Mouse (Mus musculus) thymus, adult 2 months (tissue): ENCODE data around the gene Bcap29. TPM values are rescaled to one million over a fixed set of nuclear protein-coding genes. Genes with fewer than 3 reads are reported as not detected.

ENCODE experiments used
- DNase-seq: peaks from one replicate; pipeline ENCODE4 v3.0.0; 2021
- H3K27ac ChIP-seq: fragments of 200-500 bp; 2 replicates; pipeline ENCODE4 v1.5.1; 2012; ENCODE audit warnings: low read length, control low read depth; ENCODE audit not compliant: control insufficient read depth, insufficient read depth
- H3K27me3 ChIP-seq: fragments of 200-500 bp; 2 replicates; pipeline ENCODE4 v1.6.1; 2012; ENCODE audit warnings: mild to moderate bottlenecking, low read length, moderate library complexity, mixed read lengths; ENCODE audit not compliant: control insufficient read depth, insufficient read depth
- H3K36me3 ChIP-seq: fragments of 200-500 bp; 2 replicates; pipeline ENCODE4 v1.6.1; 2012; ENCODE audit warnings: mild to moderate bottlenecking, low read length, moderate library complexity; ENCODE audit not compliant: control insufficient read depth, insufficient read depth
- H3K4me1 ChIP-seq: fragments of 200-500 bp; replicated peaks from 2 replicates; pipeline ENCODE4 v1.6.1; 2012; ENCODE audit warnings: low read length; ENCODE audit not compliant: control insufficient read depth, insufficient read depth
- H3K4me3 ChIP-seq: fragments of 200-500 bp; 2 replicates; pipeline ENCODE4 v1.5.1; 2012; ENCODE audit warnings: mild to moderate bottlenecking, low read length, control low read depth, moderate library complexity; ENCODE audit not compliant: control insufficient read depth, insufficient read depth
- CTCF ChIP-seq: fragments of 200-500 bp; IDR thresholded peaks from 2 replicates; pipeline ENCODE4 v1.5.1; 2012; ENCODE audit warnings: mild to moderate bottlenecking, control low read depth, low read length, moderate library complexity, borderline replicate concordance; ENCODE audit not compliant: control insufficient read depth, poor library complexity, insufficient read depth; ENCODE audit errors: extremely low read depth
- POLR2A ChIP-seq: fragments of 200-500 bp; IDR thresholded peaks from 2 replicates; pipeline ENCODE4 v1.6.1; 2012; ENCODE audit warnings: mild to moderate bottlenecking, low read length, control low read depth, moderate library complexity; ENCODE audit not compliant: control insufficient read depth, poor library complexity, insufficient read depth; ENCODE audit errors: extremely low read depth
- WGBS: fragments of 180-500 bp; shearing (Covaris S2); methylation state at CpG from one replicate; pipeline ENCODE4 v1.1.7; 2018; 5-methylcytosine and 5-hydroxymethylcytosine counted together
- polyA plus RNA-seq: library from polyadenylated mRNA; depleted of rRNA; stranded (reverse); fragments of >200 nt; gene quantifications from 2 replicates; pipeline ENCODE4 v1.2.3, GENCODE M21; 2012

Gene Bcap29
- polyA plus RNA-seq, 1 experiment: 3.9 TPM

GRCm38 (mm10) chr12:31608138-31608537 lies 26.3 kb downstream of the Bcap29 start:
- no peak for DNase-seq
- no peaks in the 10 kb centered on the region for H3K36me3 ChIP-seq
- 92% methylated on average over 3 of the region's 3 CpGs for WGBS
- no peak overlapping the region for H3K4me3 ChIP-seq
- H3K27me3 ChIP-seq: no peaks in the 10 kb centered on the region
- H3K27ac ChIP-seq: no peak overlapping the region
- no peaks in the 10 kb centered on the region for H3K4me1 ChIP-seq
- TF ChIP-seq POLR2A (no peak), CTCF (no peak)

DNA sequence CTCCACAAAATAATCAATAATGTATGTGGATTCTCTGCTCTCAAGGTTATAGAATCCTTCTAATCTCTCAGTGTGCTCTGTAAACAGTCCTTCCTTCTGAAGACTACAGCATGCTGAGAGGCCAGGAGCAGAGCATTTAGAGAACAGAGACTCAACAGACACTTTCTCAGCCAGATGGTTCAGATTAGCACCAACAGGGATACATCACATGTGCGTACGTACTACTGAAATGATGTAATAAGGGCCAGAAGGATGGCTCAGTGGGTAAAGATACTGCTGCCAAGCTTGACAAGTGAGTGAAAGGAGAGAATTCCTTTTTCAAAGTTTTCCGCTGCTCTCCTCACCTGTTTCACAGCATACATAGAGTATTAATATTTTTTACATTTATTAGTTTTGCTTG lies 29.6 kb downstream of the Bcap29 start:
- no peaks in the 10 kb centered on the region; the same call in 1 of the 2 replicates for H3K36me3 ChIP-seq
- WGBS: 97% methylated on average over 3 of the region's 3 CpGs

DNA sequence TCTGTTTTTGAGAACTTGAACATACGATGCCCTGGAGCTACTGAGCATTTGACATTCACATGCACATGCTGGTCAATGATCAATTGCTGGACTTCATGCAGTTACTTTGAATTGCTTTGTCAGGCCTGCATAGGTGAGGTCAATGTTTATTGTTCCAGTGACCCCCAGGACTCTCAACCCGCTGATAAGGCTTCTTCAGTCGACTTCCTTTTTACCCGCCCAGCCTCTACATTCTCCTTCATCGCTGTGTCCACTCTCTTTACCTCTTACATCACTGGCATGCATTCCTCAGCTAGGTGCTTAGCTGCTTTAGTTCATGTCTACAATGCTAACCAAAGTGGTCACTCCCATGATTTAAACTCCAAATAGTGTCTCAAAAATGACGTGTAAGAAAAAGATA lies 30.9 kb downstream of the Bcap29 start:
- H3K36me3 ChIP-seq: no peaks in the 10 kb centered on the region; the same call in 1 of the 2 replicates
- DNase-seq: no peak
- no peaks in the 10 kb centered on the region for H3K4me1 ChIP-seq
- no peaks in the 10 kb centered on the region for H3K27me3 ChIP-seq
- no peak overlapping the region for H3K4me3 ChIP-seq
- TF ChIP-seq POLR2A (no peak), CTCF (no peak)
- no peak overlapping the region for H3K27ac ChIP-seq
- 89% methylated on average over 6 of the region's 6 CpGs for WGBS

More for the DNA sequence above, 29.6 kb downstream of the Bcap29 start:
- Histone ChIP-seq H3K27me3 (no peaks in the 10 kb centered on the region), H3K27ac (no peak overlapping the region), H3K4me1 (no peaks in the 10 kb centered on the region), H3K4me3 (no peak overlapping the region)
- no peak for DNase-seq
- TF ChIP-seq POLR2A (no peak), CTCF (no peak)

DNA sequence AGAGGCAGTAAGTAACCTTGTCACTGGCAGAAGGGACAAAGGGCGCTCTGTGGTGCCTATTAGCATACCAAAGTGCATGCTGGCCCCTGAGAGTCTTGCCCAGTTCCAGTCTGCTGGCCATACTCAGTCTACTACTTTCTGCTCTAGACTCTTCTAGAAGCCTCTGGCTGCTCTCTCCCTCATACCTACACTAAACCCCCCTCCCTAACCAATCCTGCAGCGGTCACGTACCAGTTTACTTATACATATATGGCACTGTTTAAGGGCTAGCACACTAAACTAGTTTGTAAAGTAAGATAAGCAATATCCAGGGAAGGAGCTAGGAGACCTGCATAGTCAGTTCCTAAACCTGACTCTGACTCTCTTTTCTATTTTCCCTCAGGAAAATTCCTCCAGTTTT lies 40.2 kb downstream of the Bcap29 start:
- no peak for DNase-seq
- 96% methylated on average over 3 of the region's 3 CpGs for WGBS
- no peaks in the 10 kb centered on the region for H3K27me3 ChIP-seq
- no peak overlapping the region for H3K27ac ChIP-seq
- H3K4me1 ChIP-seq: no peaks in the 10 kb centered on the region
- TF ChIP-seq CTCF (no peak), POLR2A (no peak)
- H3K36me3 ChIP-seq: no peaks in the 10 kb centered on the region; the same call in 1 of the 2 replicates
- H3K4me3 ChIP-seq: no peak overlapping the region

DNA sequence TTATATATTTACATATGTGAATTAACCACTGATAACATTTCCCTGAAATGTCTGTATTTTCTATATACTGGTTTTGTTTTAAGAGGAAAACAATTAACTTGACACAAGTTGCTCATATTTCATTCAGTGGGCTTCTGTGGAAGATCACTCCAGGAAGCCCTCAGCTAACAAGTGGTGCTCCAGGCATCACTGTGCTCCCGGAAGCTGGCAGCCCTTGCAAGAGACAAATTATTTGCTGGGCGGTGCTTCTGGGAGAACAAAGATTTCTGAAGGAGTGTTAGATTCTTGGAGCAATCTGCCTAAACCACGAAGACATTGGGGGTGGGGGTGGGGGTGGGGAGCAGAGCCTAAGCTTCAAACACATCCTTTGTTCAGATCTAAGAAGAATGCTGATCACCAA lies 42.4 kb downstream of the Bcap29 start:
- 75% methylated on average over 3 of the region's 3 CpGs for WGBS
- no peak for DNase-seq
- Histone ChIP-seq H3K4me1 (no peaks in the 10 kb centered on the region), H3K4me3 (no peak overlapping the region), H3K36me3 (no peaks in the 10 kb centered on the region), H3K27ac (no peak overlapping the region), H3K27me3 (no peaks in the 10 kb centered on the region)
- TF ChIP-seq POLR2A (no peak), CTCF (no peak)

GRCm38 (mm10) chr12:31583726-31584125 lies 50.7 kb downstream of the Bcap29 start:
- DNase-seq: no peak
- Histone ChIP-seq H3K27me3 (no peaks in the 10 kb centered on the region), H3K36me3 (no peaks in the 10 kb centered on the region), H3K4me3 (no peak overlapping the region), H3K27ac (no peak overlapping the region), H3K4me1 (no peaks in the 10 kb centered on the region)
- WGBS: 84% methylated on average over 2 of the region's 2 CpGs
- TF ChIP-seq CTCF: no peak
- TF ChIP-seq POLR2A: no peak

DNA sequence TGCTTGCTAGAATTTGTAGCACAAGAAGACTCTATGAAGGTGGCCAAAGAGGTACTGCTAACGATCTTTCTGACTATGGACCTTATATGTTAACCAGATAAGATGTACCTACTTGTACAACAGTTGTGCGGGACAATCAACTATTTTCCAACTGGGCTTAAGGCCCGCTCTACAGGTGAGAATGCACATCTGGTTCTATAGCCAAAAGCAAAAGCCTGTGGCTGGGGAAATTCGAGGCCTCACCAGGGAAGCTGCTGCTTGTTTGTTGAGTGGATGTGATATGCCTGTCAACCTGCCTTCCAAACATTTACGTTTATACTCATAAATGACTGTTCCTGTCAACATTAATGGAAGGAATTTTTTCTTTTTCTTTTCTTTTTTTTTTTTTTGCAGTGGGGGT lies 52.4 kb downstream of the Bcap29 start:
- Histone ChIP-seq H3K36me3 (no peaks in the 10 kb centered on the region), H3K4me1 (no peaks in the 10 kb centered on the region), H3K27me3 (no peaks in the 10 kb centered on the region), H3K27ac (no peak overlapping the region), H3K4me3 (no peak overlapping the region)
- TF ChIP-seq POLR2A (no peak), CTCF (no peak)
- WGBS: 89% methylated on average over 5 of the region's 5 CpGs
- DNase-seq: no peak
